Mouse (Mus musculus) cerebellum, postnatal 25 days (tissue): Measurements from ENCODE around the gene Snrpd2.

Source experiments
- DNase-seq, 2 experiments: peaks; one replicate each; pipeline ENCODE4 v3.0.0; 2021; ENCODE audit warnings: mixed read lengths in 2 of 2

Snrpd2 gene

GRCm38 (mm10) chr7:19179173-19179572 lies 29.7 kb downstream of the Snrpd2 start:
- DNase-seq = peak; percentile 41 to 71

- no peak for DNase-seq
Observed at GRCm38 (mm10) chr7:19179936-19180335, 30.4 kb downstream of the Snrpd2 start.

- no peak for DNase-seq
Observed at GRCm38 (mm10) chr7:19180862-19181429, 31.4 kb downstream of the Snrpd2 start.

- no peak for DNase-seq
Observed at GRCm38 (mm10) chr7:19184250-19184649, 34.7 kb downstream of the Snrpd2 start.

GRCm38 (mm10) chr7:19184758-19185157 lies 35.2 kb downstream of the Snrpd2 start:
- DNase-seq = no peak

- DNase-seq = no peak
Observed at GRCm38 (mm10) chr7:19194676-19195075, 45.2 kb downstream of the Snrpd2 start.

GRCm38 (mm10) chr7:19196676-19197075 lies 47.2 kb downstream of the Snrpd2 start:
- DNase-seq = peak in 1 of 2 experiments; percentile 63

GRCm38 (mm10) chr7:19197985-19198384 lies 48.5 kb downstream of the Snrpd2 start:
- DNase-seq = peak in 1 of 2 experiments; percentile 52

- DNase-seq = peak in 1 of 2 experiments; percentile 31
Observed at GRCm38 (mm10) chr7:19201660-19202059, 52.1 kb downstream of the Snrpd2 start.

GRCm38 (mm10) chr7:19202065-19202850 lies 52.7 kb downstream of the Snrpd2 start:
- no peak for DNase-seq
